Mouse (Mus musculus): Measurements from ENCODE around the gene Syn2. TPM values are rescaled to one million over a fixed set of nuclear protein-coding genes. Genes with fewer than 3 reads are reported as not detected.

Syn2 gene
- polyA plus RNA-seq, 1 experiment from 2014 or later = 81.4 TPM

- peak overlapping the region; percentile 32; the same call in 1 of the 2 replicates for H3K9ac ChIP-seq (replicated peaks; ENCODE audit: low read depth, low read length)
- 4% methylated on average over 13 of the region's 13 CpGs for WGBS
- ATAC-seq (ENCODE audit: low read depth) = peak; percentile 87; the same call in 1 of the 2 replicates
Observed at GRCm38 (mm10) chr6:115251531-115251985, 116.9 kb downstream of the Syn2 start.

GRCm38 (mm10) chr6:115252099-115252873, 117.6 kb downstream of the Syn2 start, which contains the start of gene Timp4:
TSS of gene Timp4 (minus strand) at chr6:115252205.
- Histone ChIP-seq H3K4me3 (ENCODE audit: low read depth, low read length) (peak within 1 kb of the TSS; percentile 6; the same call in 1 of the 2 replicates), H3K9ac (replicated peaks; ENCODE audit: low read depth, low read length) (peak within 1 kb of the TSS; percentile 32; the same call in 1 of the 2 replicates), H3K27me3 (ENCODE audit: control insufficient read depth, insufficient read depth, low read length) (no peaks in the 10 kb centered on the region), H3K36me3 (ENCODE audit: control insufficient read depth, insufficient read depth, low read length) (no peaks in the 10 kb centered on the region), H3K4me1 (ENCODE audit: control insufficient read depth, insufficient read depth, low read length) (0 out of 2 replicates have a peak, but pooled peaks cover 6% of the 10 kb centered on the region), H3K27ac (ENCODE audit: low read depth, low read length) (peak within 1 kb of the TSS; percentile 64), H3K9me3 (ENCODE audit: control insufficient read depth, low read length) (no peaks in the 10 kb centered on the region), H3K4me2 (ENCODE audit: low read depth, low read length) (peak within 1 kb of the TSS; percentile 38)
- peak; percentile 80 for ATAC-seq (ENCODE audit: low read depth)
- WGBS = 16% methylated on average over 7 of the region's 10 CpGs

More at GRCm38 (mm10) chr6:115251531-115251985, 116.9 kb downstream of the Syn2 start:
- Histone ChIP-seq H3K4me3 (ENCODE audit: low read depth, low read length) (peak overlapping the region; percentile 6; the same call in 1 of the 2 replicates), H3K36me3 (ENCODE audit: control insufficient read depth, insufficient read depth, low read length) (no peaks in the 10 kb centered on the region), H3K4me1 (ENCODE audit: control insufficient read depth, insufficient read depth, low read length) (0 out of 2 replicates have a peak, but pooled peaks cover 6% of the 10 kb centered on the region), H3K27me3 (ENCODE audit: control insufficient read depth, insufficient read depth, low read length) (no peaks in the 10 kb centered on the region), H3K9me3 (ENCODE audit: control insufficient read depth, low read length) (no peaks in the 10 kb centered on the region), H3K27ac (ENCODE audit: low read depth, low read length) (peak overlapping the region; percentile 64), H3K4me2 (ENCODE audit: low read depth, low read length) (peak overlapping the region; percentile 38)

GRCm38 (mm10) chr6:115255171-115255570, 120.5 kb downstream of the Syn2 start:
- Histone ChIP-seq H3K9ac (replicated peaks; ENCODE audit: low read depth, low read length) (no peak overlapping the region), H3K9me3 (ENCODE audit: control insufficient read depth, low read length) (no peaks in the 10 kb centered on the region), H3K27me3 (ENCODE audit: control insufficient read depth, insufficient read depth, low read length) (no peaks in the 10 kb centered on the region), H3K27ac (ENCODE audit: low read depth, low read length) (no peak overlapping the region), H3K4me3 (ENCODE audit: low read depth, low read length) (no peak overlapping the region), H3K4me1 (ENCODE audit: control insufficient read depth, insufficient read depth, low read length) (0 out of 2 replicates have a peak, but pooled peaks cover 6% of the 10 kb centered on the region), H3K4me2 (ENCODE audit: low read depth, low read length) (no peak overlapping the region), H3K36me3 (ENCODE audit: control insufficient read depth, insufficient read depth, low read length) (no peaks in the 10 kb centered on the region)
- 83% methylated on average over 3 of the region's 3 CpGs for WGBS
- no peak for ATAC-seq (ENCODE audit: low read depth)

GRCm38 (mm10) chr6:115260507-115260906, 125.8 kb downstream of the Syn2 start:
- no peak for ATAC-seq (ENCODE audit: low read depth)
- Histone ChIP-seq H3K9ac (replicated peaks; ENCODE audit: low read depth, low read length) (no peak overlapping the region), H3K27me3 (ENCODE audit: control insufficient read depth, insufficient read depth, low read length) (no peaks in the 10 kb centered on the region), H3K4me3 (ENCODE audit: low read depth, low read length) (no peak overlapping the region), H3K4me1 (ENCODE audit: control insufficient read depth, insufficient read depth, low read length) (no peaks in the 10 kb centered on the region), H3K36me3 (ENCODE audit: control insufficient read depth, insufficient read depth, low read length) (no peaks in the 10 kb centered on the region; the same call in 1 of the 2 replicates), H3K27ac (ENCODE audit: low read depth, low read length) (no peak overlapping the region), H3K4me2 (ENCODE audit: low read depth, low read length) (no peak overlapping the region), H3K9me3 (ENCODE audit: control insufficient read depth, low read length) (no peaks in the 10 kb centered on the region)
- 86% methylated on average over 3 of the region's 3 CpGs for WGBS

GRCm38 (mm10) chr6:115266791-115267190, 132.1 kb downstream of the Syn2 start:
- Histone ChIP-seq H3K9ac (replicated peaks; ENCODE audit: low read depth, low read length) (no peak overlapping the region), H3K36me3 (ENCODE audit: control insufficient read depth, insufficient read depth, low read length) (no peaks in the 10 kb centered on the region; the same call in 1 of the 2 replicates), H3K4me1 (ENCODE audit: control insufficient read depth, insufficient read depth, low read length) (no peaks in the 10 kb centered on the region), H3K27ac (ENCODE audit: low read depth, low read length) (no peak overlapping the region), H3K27me3 (ENCODE audit: control insufficient read depth, insufficient read depth, low read length) (no peaks in the 10 kb centered on the region), H3K4me2 (ENCODE audit: low read depth, low read length) (no peak overlapping the region), H3K4me3 (ENCODE audit: low read depth, low read length) (no peak overlapping the region), H3K9me3 (ENCODE audit: control insufficient read depth, low read length) (no peaks in the 10 kb centered on the region)
- ATAC-seq (ENCODE audit: low read depth) = no peak
- 87% methylated on average over 5 of the region's 5 CpGs for WGBS

- H3K4me2 ChIP-seq (ENCODE audit: low read depth, low read length) = no peak overlapping the region
- no peaks in the 10 kb centered on the region; the same call in 1 of the 2 replicates for H3K36me3 ChIP-seq (ENCODE audit: control insufficient read depth, insufficient read depth, low read length)
- no peaks in the 10 kb centered on the region for H3K4me1 ChIP-seq (ENCODE audit: control insufficient read depth, insufficient read depth, low read length)
- no peak overlapping the region for H3K4me3 ChIP-seq (ENCODE audit: low read depth, low read length)
- H3K9me3 ChIP-seq (ENCODE audit: control insufficient read depth, low read length) = no peaks in the 10 kb centered on the region
- no peak overlapping the region for H3K27ac ChIP-seq (ENCODE audit: low read depth, low read length)
- H3K27me3 ChIP-seq (ENCODE audit: control insufficient read depth, insufficient read depth, low read length) = no peaks in the 10 kb centered on the region
- H3K9ac ChIP-seq (replicated peaks; ENCODE audit: low read depth, low read length) = no peak overlapping the region
- ATAC-seq (ENCODE audit: low read depth) = peak; percentile 92; the same call in 1 of the 2 replicates
- WGBS = 49% methylated on average over 2 of the region's 2 CpGs
Observed at GRCm38 (mm10) chr6:115267916-115268315, 133.2 kb downstream of the Syn2 start.

GRCm38 (mm10) chr6:115268551-115269385, 134.1 kb downstream of the Syn2 start:
- H3K27ac ChIP-seq (ENCODE audit: low read depth, low read length) = no peak overlapping the region
- no peaks in the 10 kb centered on the region for H3K36me3 ChIP-seq (ENCODE audit: control insufficient read depth, insufficient read depth, low read length)
- ATAC-seq (ENCODE audit: low read depth) = no peak
- no peak overlapping the region for H3K4me2 ChIP-seq (ENCODE audit: low read depth, low read length)
- no peaks in the 10 kb centered on the region for H3K27me3 ChIP-seq (ENCODE audit: control insufficient read depth, insufficient read depth, low read length)
- H3K9ac ChIP-seq (replicated peaks; ENCODE audit: low read depth, low read length) = no peak overlapping the region
- H3K4me3 ChIP-seq (ENCODE audit: low read depth, low read length) = no peak overlapping the region
- WGBS = 89% methylated on average over 10 of the region's 10 CpGs
- H3K4me1 ChIP-seq (ENCODE audit: control insufficient read depth, insufficient read depth, low read length) = no peaks in the 10 kb centered on the region
- H3K9me3 ChIP-seq (ENCODE audit: control insufficient read depth, low read length) = no peaks in the 10 kb centered on the region

- ATAC-seq (ENCODE audit: low read depth) = no peak
- Histone ChIP-seq H3K9ac (replicated peaks; ENCODE audit: low read depth, low read length) (no peak overlapping the region), H3K27me3 (ENCODE audit: control insufficient read depth, insufficient read depth, low read length) (no peaks in the 10 kb centered on the region), H3K27ac (ENCODE audit: low read depth, low read length) (no peak overlapping the region), H3K4me3 (ENCODE audit: low read depth, low read length) (no peak overlapping the region), H3K4me2 (ENCODE audit: low read depth, low read length) (no peak overlapping the region), H3K4me1 (ENCODE audit: control insufficient read depth, insufficient read depth, low read length) (no peaks in the 10 kb centered on the region), H3K9me3 (ENCODE audit: control insufficient read depth, low read length) (no peaks in the 10 kb centered on the region), H3K36me3 (ENCODE audit: control insufficient read depth, insufficient read depth, low read length) (no peaks in the 10 kb centered on the region)
- WGBS = 78% methylated on average over 5 of the region's 5 CpGs
Observed at GRCm38 (mm10) chr6:115269561-115269960, 134.9 kb downstream of the Syn2 start.
